Mouse (Mus musculus): ENCODE measurements around the gene Galnt7. TPM values are rescaled to one million over a fixed set of nuclear protein-coding genes. Genes with fewer than 3 reads are reported as not detected.

The Galnt7 gene
- polyA plus RNA-seq, 1 experiment: 5.2 TPM

GRCm38 (mm10) chr8:57575336-57575735 is 77.5 kb downstream of the Galnt7 start:
- WGBS: 84% methylated on average over 9 of the region's 9 CpGs
- no peak for TF ChIP-seq CTCF (IDR thresholded peaks at IDR 0.05; ENCODE audit: control insufficient read depth, insufficient read depth, low read length)
- no peak for TF ChIP-seq POLR2A (IDR thresholded peaks at IDR 0.05; ENCODE audit: borderline replicate concordance, control insufficient read depth, low read depth, low read length)
- no peak overlapping the region for H3K4me3 ChIP-seq (replicated peaks; ENCODE audit: control insufficient read depth, low read depth, low read length)
- H3K4me1 ChIP-seq (ENCODE audit: control insufficient read depth, insufficient read depth, low read length): peaks cover 3% of the 10 kb centered on the region; the same call in 1 of the 2 replicates
- H3K27ac ChIP-seq (ENCODE audit: control insufficient read depth, insufficient read depth, low read depth, low read length, poor library complexity): no peak overlapping the region

- Histone ChIP-seq H3K4me3 (replicated peaks; ENCODE audit: control insufficient read depth, low read depth, low read length) (no peak overlapping the region), H3K4me1 (ENCODE audit: control insufficient read depth, insufficient read depth, low read length) (peaks cover 2% of the 10 kb centered on the region; the same call in 1 of the 2 replicates), H3K27ac (ENCODE audit: control insufficient read depth, insufficient read depth, low read depth, low read length, poor library complexity) (no peak overlapping the region)
- TF ChIP-seq POLR2A (IDR thresholded peaks at IDR 0.05; ENCODE audit: borderline replicate concordance, control insufficient read depth, low read depth, low read length): no peak
- peak; percentile 91 for TF ChIP-seq CTCF (IDR thresholded peaks at IDR 0.05; ENCODE audit: control insufficient read depth, insufficient read depth, low read length)
- WGBS: 4% methylated on average over 7 of the region's 7 CpGs
Measured at GRCm38 (mm10) chr8:57574398-57574797, 78.4 kb downstream of the Galnt7 start.

- TF ChIP-seq POLR2A (IDR thresholded peaks at IDR 0.05; ENCODE audit: borderline replicate concordance, control insufficient read depth, low read depth, low read length) (no peak), CTCF (IDR thresholded peaks at IDR 0.05; ENCODE audit: control insufficient read depth, insufficient read depth, low read length) (no peak)
Measured at GRCm38 (mm10) chr8:57573844-57574243, 79.0 kb downstream of the Galnt7 start.

GRCm38 (mm10) chr8:57569886-57570285 is 82.9 kb downstream of the Galnt7 start:
- no peaks in the 10 kb centered on the region for H3K4me1 ChIP-seq (ENCODE audit: control insufficient read depth, insufficient read depth, low read length)
- H3K4me3 ChIP-seq (replicated peaks; ENCODE audit: control insufficient read depth, low read depth, low read length): no peak overlapping the region
- WGBS: 86% methylated on average over 6 of the region's 6 CpGs
- no peak overlapping the region for H3K27ac ChIP-seq (ENCODE audit: control insufficient read depth, insufficient read depth, low read depth, low read length, poor library complexity)
- TF ChIP-seq CTCF (IDR thresholded peaks at IDR 0.05; ENCODE audit: control insufficient read depth, insufficient read depth, low read length) (no peak), POLR2A (IDR thresholded peaks at IDR 0.05; ENCODE audit: borderline replicate concordance, control insufficient read depth, low read depth, low read length) (no peak)

More at GRCm38 (mm10) chr8:57573844-57574243, 79.0 kb downstream of the Galnt7 start:
- Histone ChIP-seq H3K4me1 (ENCODE audit: control insufficient read depth, insufficient read depth, low read length) (peaks cover 2% of the 10 kb centered on the region; the same call in 1 of the 2 replicates), H3K4me3 (replicated peaks; ENCODE audit: control insufficient read depth, low read depth, low read length) (no peak overlapping the region), H3K27ac (ENCODE audit: control insufficient read depth, insufficient read depth, low read depth, low read length, poor library complexity) (no peak overlapping the region)
- 77% methylated on average over 6 of the region's 6 CpGs for WGBS

GRCm38 (mm10) chr8:57569400-57569795 is 83.4 kb downstream of the Galnt7 start:
- H3K4me3 ChIP-seq (replicated peaks; ENCODE audit: control insufficient read depth, low read depth, low read length): no peak overlapping the region
- H3K27ac ChIP-seq (ENCODE audit: control insufficient read depth, insufficient read depth, low read depth, low read length, poor library complexity): no peak overlapping the region
- no peaks in the 10 kb centered on the region for H3K4me1 ChIP-seq (ENCODE audit: control insufficient read depth, insufficient read depth, low read length)
- no peak for TF ChIP-seq POLR2A (IDR thresholded peaks at IDR 0.05; ENCODE audit: borderline replicate concordance, control insufficient read depth, low read depth, low read length)
- no peak for TF ChIP-seq CTCF (IDR thresholded peaks at IDR 0.05; ENCODE audit: control insufficient read depth, insufficient read depth, low read length)
- WGBS: 72% methylated on average over 11 of the region's 11 CpGs

- TF ChIP-seq CTCF (IDR thresholded peaks at IDR 0.05; ENCODE audit: control insufficient read depth, insufficient read depth, low read length) (no peak), POLR2A (IDR thresholded peaks at IDR 0.05; ENCODE audit: borderline replicate concordance, control insufficient read depth, low read depth, low read length) (no peak)
- 89% methylated on average over 18 of the region's 18 CpGs for WGBS
- H3K4me1 ChIP-seq (ENCODE audit: control insufficient read depth, insufficient read depth, low read length): no peaks in the 10 kb centered on the region
Measured at GRCm38 (mm10) chr8:57568633-57569399, 84.0 kb downstream of the Galnt7 start.

GRCm38 (mm10) chr8:57567998-57568397 is 84.8 kb downstream of the Galnt7 start:
- no peak overlapping the region for H3K4me3 ChIP-seq (replicated peaks; ENCODE audit: control insufficient read depth, low read depth, low read length)
- no peak for TF ChIP-seq CTCF (IDR thresholded peaks at IDR 0.05; ENCODE audit: control insufficient read depth, insufficient read depth, low read length)
- TF ChIP-seq POLR2A (IDR thresholded peaks at IDR 0.05; ENCODE audit: borderline replicate concordance, control insufficient read depth, low read depth, low read length): no peak
- WGBS: 86% methylated on average over 7 of the region's 7 CpGs
- no peak overlapping the region for H3K27ac ChIP-seq (ENCODE audit: control insufficient read depth, insufficient read depth, low read depth, low read length, poor library complexity)
- no peaks in the 10 kb centered on the region for H3K4me1 ChIP-seq (ENCODE audit: control insufficient read depth, insufficient read depth, low read length)

More at GRCm38 (mm10) chr8:57568633-57569399, 84.0 kb downstream of the Galnt7 start:
- Histone ChIP-seq H3K27ac (ENCODE audit: control insufficient read depth, insufficient read depth, low read depth, low read length, poor library complexity) (no peak overlapping the region), H3K4me3 (replicated peaks; ENCODE audit: control insufficient read depth, low read depth, low read length) (no peak overlapping the region)

GRCm38 (mm10) chr8:57565039-57565438 is 87.8 kb downstream of the Galnt7 start:
- Histone ChIP-seq H3K4me1 (ENCODE audit: control insufficient read depth, insufficient read depth, low read length) (no peaks in the 10 kb centered on the region), H3K4me3 (replicated peaks; ENCODE audit: control insufficient read depth, low read depth, low read length) (no peak overlapping the region)
- no peak for TF ChIP-seq POLR2A (IDR thresholded peaks at IDR 0.05; ENCODE audit: borderline replicate concordance, control insufficient read depth, low read depth, low read length)
- TF ChIP-seq CTCF (IDR thresholded peaks at IDR 0.05; ENCODE audit: control insufficient read depth, insufficient read depth, low read length): no peak

More at GRCm38 (mm10) chr8:57565039-57565438, 87.8 kb downstream of the Galnt7 start:
- H3K27ac ChIP-seq (ENCODE audit: control insufficient read depth, insufficient read depth, low read depth, low read length, poor library complexity): no peak overlapping the region
- 76% methylated on average over 6 of the region's 6 CpGs for WGBS
